Mouse (Mus musculus): ENCODE data around the gene Ptch1.

Ptch1 gene

DNA sequence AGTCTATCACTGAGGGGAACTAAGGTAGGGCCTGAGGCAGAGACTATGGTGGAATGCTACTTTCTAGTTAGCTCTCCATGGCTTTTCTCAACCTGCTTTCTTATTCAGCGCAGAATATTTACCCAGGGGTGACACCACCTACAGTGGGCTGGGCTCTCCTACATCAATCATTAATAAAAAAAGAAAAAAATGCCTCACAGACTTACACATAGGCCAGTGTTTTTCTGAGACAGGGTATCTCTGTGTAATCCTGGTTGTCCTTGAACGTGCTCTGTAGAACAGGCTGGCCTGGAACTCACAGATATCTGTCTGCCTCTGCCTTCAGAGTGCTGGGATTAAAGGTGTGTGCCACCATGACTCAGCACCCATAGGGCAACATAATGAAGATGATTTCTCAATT lies 73.9 kb downstream of the Ptch1 start:
- DNase-seq (ENCODE audit: low read depth, low spot score) = no peak

DNA sequence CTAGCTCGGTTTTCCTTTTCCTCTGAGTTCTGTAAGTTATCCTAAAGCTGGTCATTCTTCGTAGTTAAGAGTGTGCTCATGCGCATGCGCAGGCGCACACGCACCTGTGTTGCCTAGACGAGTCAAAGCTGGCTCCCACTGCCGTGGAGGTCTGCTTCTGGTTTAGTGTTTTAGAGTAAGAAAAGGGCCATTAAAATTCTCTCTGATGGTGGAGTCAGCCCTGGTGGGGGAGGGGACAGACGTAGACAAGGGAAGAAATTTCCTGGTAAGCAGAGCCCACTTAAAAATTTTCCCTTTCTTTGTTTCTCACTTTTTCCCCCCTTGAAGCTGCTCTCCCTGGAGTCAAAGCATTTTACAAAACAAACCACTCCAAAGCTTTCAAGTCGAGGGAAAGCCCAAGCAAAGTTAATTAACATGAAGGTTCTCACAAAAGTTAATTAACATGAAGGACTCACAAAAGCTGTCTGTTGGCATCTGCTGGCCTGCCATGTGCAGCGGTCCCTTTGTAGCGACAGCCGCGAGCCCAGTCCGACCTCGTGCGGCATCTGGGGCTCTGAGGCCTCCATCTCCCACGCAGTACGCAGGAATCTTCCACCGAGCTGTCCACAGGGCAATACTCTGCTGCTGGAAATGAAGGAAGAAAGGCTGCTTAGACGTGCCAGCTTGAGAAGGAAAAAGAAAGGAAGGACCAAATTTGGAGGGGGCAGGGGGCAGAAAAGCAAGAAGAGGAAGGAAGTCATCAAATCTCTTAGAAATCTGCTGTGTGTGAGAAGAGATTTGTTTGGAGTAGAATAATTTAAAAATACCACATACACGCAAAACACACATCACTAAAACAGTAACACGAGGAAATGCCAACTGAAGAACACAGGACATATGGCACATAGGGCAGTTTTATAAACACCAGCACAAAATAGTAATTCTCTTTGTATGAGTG lies 76.5 kb downstream of the Ptch1 start, which contains the start of gene Fancc:
TSS of gene Fancc (minus strand) at position 633 of the 937 bp plus-strand sequence.
- peak; percentile 20 for DNase-seq (ENCODE audit: low read depth, low spot score)

DNA sequence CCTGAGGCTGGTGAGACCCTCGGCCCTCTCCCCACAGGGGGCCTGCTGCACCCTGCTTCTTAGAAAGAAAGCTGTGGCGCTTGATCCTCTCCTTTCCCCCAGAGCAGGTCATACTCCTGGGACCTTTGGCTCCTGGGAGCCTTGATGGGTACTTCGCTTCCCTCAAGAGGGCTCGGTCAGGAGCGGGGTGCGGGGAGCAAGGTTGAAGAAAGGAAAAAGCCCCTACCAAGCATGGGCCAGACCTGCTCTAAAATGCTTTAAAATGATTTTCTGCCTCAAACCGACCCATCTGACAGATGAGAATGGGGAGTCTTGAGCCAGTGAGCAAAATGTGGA lies 85.7 kb downstream of the Ptch1 start:
- DNase-seq (ENCODE audit: low read depth, low spot score) = no peak

DNA sequence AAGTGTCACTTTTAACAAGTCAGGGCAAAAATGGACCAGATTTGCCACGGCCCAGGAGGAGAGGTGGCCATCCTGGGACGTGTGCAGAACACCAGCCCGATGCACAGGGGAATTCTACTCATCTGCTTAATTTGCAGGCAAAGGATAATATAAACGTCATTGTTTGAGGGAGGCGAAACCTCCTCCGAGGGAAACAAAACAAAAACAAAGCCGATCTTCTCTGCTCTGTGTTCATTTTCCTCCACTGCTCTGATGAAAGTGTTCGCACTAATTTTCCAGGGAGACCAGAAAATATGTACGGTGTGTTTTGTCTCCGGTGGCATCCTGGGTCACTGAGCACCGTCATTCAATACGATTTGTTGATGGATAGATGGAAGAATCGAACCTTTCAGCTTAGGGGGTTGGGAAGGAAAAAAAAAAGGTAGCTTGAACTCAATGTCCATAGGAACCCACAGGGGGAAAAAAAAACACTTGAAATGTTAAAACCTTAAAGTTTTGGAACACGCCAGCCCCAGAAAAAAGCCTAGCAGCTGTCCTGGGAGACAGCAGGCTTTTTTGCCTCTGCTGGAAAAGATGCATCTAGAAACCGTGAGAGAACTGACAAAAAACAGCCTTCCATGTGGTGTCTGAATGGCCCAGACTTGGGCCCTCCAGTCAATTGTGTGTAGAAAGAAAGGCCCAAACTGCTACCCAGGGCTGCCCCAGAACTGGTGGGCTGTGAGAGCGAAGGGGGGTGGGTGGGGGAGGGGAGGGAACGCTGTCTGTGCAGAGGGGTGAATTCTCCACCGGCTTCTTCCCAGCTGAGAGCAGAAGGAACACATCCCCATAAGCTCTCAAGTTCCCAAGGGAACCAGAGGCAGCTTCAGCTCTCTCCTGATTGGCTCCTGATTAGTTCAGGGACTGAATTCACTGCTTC lies 86.3 kb downstream of the Ptch1 start:
- DNase-seq (ENCODE audit: low read depth, low spot score) = no peak

DNA sequence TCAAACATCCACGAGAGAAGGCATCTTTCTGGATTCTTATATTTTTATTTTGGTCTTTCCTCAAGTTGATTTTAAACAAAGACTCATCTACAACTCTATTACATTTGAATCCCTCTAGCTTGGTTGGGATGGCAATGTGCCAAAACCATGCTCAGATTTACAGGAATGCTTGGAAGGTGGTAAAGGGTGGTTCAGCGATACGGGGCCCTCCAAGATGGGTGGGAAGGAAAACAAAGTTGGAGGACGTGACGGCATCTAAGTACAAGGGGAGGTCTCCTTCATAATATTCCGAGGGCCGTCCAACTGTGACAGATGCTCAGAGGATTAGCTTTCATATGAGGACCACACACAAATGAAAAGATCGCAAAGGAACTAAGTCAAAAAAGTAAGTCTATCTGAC lies 98.0 kb downstream of the Ptch1 start:
- DNase-seq (ENCODE audit: low read depth, low spot score) = no peak
